Mouse (Mus musculus): ENCODE results near the gene Cmtm5.

- no peak for TF ChIP-seq CTCF (IDR thresholded peaks at IDR 0.05; ENCODE audit: insufficient read depth, low read depth, low read length)
- no peak for TF ChIP-seq POLR2A (IDR thresholded peaks at IDR 0.05; ENCODE audit: insufficient read depth, low read depth, low read length)
These were observed 45.9 kb downstream of the Cmtm5 start for GRCm38 (mm10) chr14:54981934-54982333.
